In genomic region chr17:57276634-57277121, GRCm38 (mm10) we compare ENCODE assay signal across 8 mouse cellular contexts. TPM values are rescaled to one million over a fixed set of nuclear protein-coding genes. Genes with fewer than 3 reads are reported as not detected.
DNase-seq lines count a peak whose midpoint lies in the region; ATAC-seq and TF ChIP-seq lines count a peak whose summit lies in the region.

No protein-coding gene starts in this region.

- H3K9ac ChIP-seq in intestine, embryonic 16.5 days (ENCODE audit: low read depth, low read length), result peak overlapping the region; percentile 47; the same call in 1 of the 2 replicates
- no peak overlapping the region for H3K9ac ChIP-seq in limb, embryonic 11.5 days (ENCODE audit: low read length)
- H3K9ac ChIP-seq in midbrain, embryonic 13.5 days (replicated peaks), result peak overlapping the region; percentile 34; the same call in 1 of the 2 replicates

- peak; percentile 73; the same call in 1 of the 2 replicates for TF ChIP-seq CTCF in spleen, adult 2 months (IDR thresholded peaks at IDR 0.05; ENCODE audit: extremely low read depth, insufficient read depth, insufficient read length, insufficient replicate concordance)

- peak; percentile 51 for ATAC-seq in intestine, embryonic 16.5 days
- no peak for ATAC-seq in limb, embryonic 11.5 days (ENCODE audit: insufficient number of reproducible peaks, low FRiP score, low TSS enrichment, low read depth)
- ATAC-seq in midbrain, embryonic 13.5 days, result peak; percentile 74

- no peaks in the 10 kb centered on the region for H3K9me3 ChIP-seq in intestine, embryonic 16.5 days (ENCODE audit: control insufficient read depth, low read length)
- H3K9me3 ChIP-seq in limb, embryonic 11.5 days (ENCODE audit: control insufficient read depth, low read length), result no peaks in the 10 kb centered on the region
- H3K9me3 ChIP-seq in midbrain, embryonic 13.5 days, result no peaks in the 10 kb centered on the region

- peak; percentile 72 for DNase-seq in 3134 (ENCODE audit: extremely low read depth, insufficient read length, low spot score)
- DNase-seq in adrenal gland, adult 2 months, result peak; percentile 85
- DNase-seq in embryo, embryonic 11.5 days (ENCODE audit: low read depth, low spot score), result peak; percentile 73
- DNase-seq in gastrocnemius, postnatal 36 days, result peak; percentile 39 to 71
- DNase-seq in limb, embryonic 11.5 days (ENCODE audit: low spot score), result peak; percentile 76
- DNase-seq in spleen, adult 2 months (ENCODE audit: low read depth in 1 of 2, low spot score in 2 of 2), result peak; percentile 67 to 76

- intact Hi-C loops in gastrocnemius, postnatal 36 days (cut with DNase I), result loop anchor here (1.0 to 10.0 kb wide), 5 partner anchors 28 to 512 kb away; partner anchors contain the start of genes Alkbh7, Clpp, Dus3l and Gpr108

- under 1% methylated on average over 20 of the region's 20 CpGs for WGBS in intestine, embryonic 16.5 days
- under 1% methylated on average over 20 of the region's 20 CpGs for WGBS in limb, embryonic 11.5 days
- WGBS in midbrain, embryonic 13.5 days, result under 1% methylated on average over 20 of the region's 20 CpGs
- WGBS in spleen, adult 2 months, result under 1% methylated on average over 20 of the region's 20 CpGs

- peak overlapping the region; percentile 69 for H3K4me2 ChIP-seq in intestine, embryonic 16.5 days (ENCODE audit: low read depth, low read length)
- H3K4me2 ChIP-seq in limb, embryonic 11.5 days (ENCODE audit: low read depth, severe bottlenecking), result peak overlapping the region; percentile 44
- H3K4me2 ChIP-seq in midbrain, embryonic 13.5 days (replicated peaks), result peak overlapping the region; percentile 64

- no peak overlapping the region for H3K27ac ChIP-seq in intestine, embryonic 16.5 days (ENCODE audit: low read length)
- no peak overlapping the region for H3K27ac ChIP-seq in limb, embryonic 11.5 days (replicated peaks; ENCODE audit: low read depth, low read length)
- no peak overlapping the region for H3K27ac ChIP-seq in midbrain, embryonic 13.5 days
- H3K27ac ChIP-seq in spleen, adult 2 months (ENCODE audit: insufficient read depth, low read length), result peak overlapping the region; percentile 74

- H3K4me1 ChIP-seq in intestine, embryonic 16.5 days (ENCODE audit: control insufficient read depth, insufficient read depth, low read length), result peaks cover 5% of the 10 kb centered on the region
- peaks cover 3% of the 10 kb centered on the region; the same call in 1 of the 2 replicates for H3K4me1 ChIP-seq in limb, embryonic 11.5 days (ENCODE audit: control insufficient read depth, insufficient read depth, low read length)
- H3K4me1 ChIP-seq in midbrain, embryonic 13.5 days (replicated peaks), result peaks cover 24% of the 10 kb centered on the region
- peaks cover 23% of the 10 kb centered on the region; the same call in 1 of the 2 replicates for H3K4me1 ChIP-seq in spleen, adult 2 months (ENCODE audit: control insufficient read depth, insufficient read depth, insufficient read length)

- peak overlapping the region; percentile 63 for H3K4me3 ChIP-seq in intestine, embryonic 16.5 days (ENCODE audit: low read length)
- H3K4me3 ChIP-seq in limb, embryonic 11.5 days (ENCODE audit: low read depth, low read length), result peak overlapping the region; percentile 27
- peak overlapping the region; percentile 42 for H3K4me3 ChIP-seq in midbrain, embryonic 13.5 days (replicated peaks)
- peak overlapping the region; percentile 72 for H3K4me3 ChIP-seq in spleen, adult 2 months (ENCODE audit: extremely low read depth, insufficient read depth, insufficient read length)

- no peaks in the 10 kb centered on the region for H3K27me3 ChIP-seq in intestine, embryonic 16.5 days (replicated peaks; ENCODE audit: control insufficient read depth, insufficient read depth, low read length)
- H3K27me3 ChIP-seq in limb, embryonic 11.5 days (ENCODE audit: control insufficient read depth, insufficient read depth, low read length), result peaks cover 25% of the 10 kb centered on the region
- H3K27me3 ChIP-seq in midbrain, embryonic 13.5 days, result peaks cover 57% of the 10 kb centered on the region
- no peaks in the 10 kb centered on the region for H3K27me3 ChIP-seq in spleen, adult 2 months (ENCODE audit: control insufficient read depth, insufficient read depth, low read length)

- TF ChIP-seq POLR2A in spleen, adult 2 months (IDR thresholded peaks at IDR 0.05; ENCODE audit: low read depth, low read length), result no peak

- H3K36me3 ChIP-seq in intestine, embryonic 16.5 days (ENCODE audit: control insufficient read depth, insufficient read depth, low read length), result no peaks in the 10 kb centered on the region
- H3K36me3 ChIP-seq in limb, embryonic 11.5 days (ENCODE audit: control insufficient read depth, insufficient read depth, low read length), result no peaks in the 10 kb centered on the region
- no peaks in the 10 kb centered on the region for H3K36me3 ChIP-seq in midbrain, embryonic 13.5 days
- H3K36me3 ChIP-seq in spleen, adult 2 months (ENCODE audit: control insufficient read depth, insufficient read depth, low read length), result no peaks in the 10 kb centered on the region; the same call in 1 of the 2 replicates

RNA-seq across cellular contexts. Expression of gene Vav1, which starts 2.2 kb away (rescaled TPM):
- total RNA-seq in adrenal gland, adult 2 months (2021), result 1 to 10 TPM; 2.0 to 4.3 TPM
- 1.1 and 1.3 TPM in 2 replicates for polyA plus RNA-seq in adrenal gland, adult 2 months (2012; rRNA removed)
- 1 to 10 TPM in 1 of 2 experiments, under 1 TPM in 1; 0.54 to 1.4 TPM for total RNA-seq in gastrocnemius, postnatal 36 days (2021)
- polyA plus RNA-seq in intestine, embryonic 16.5 days (2015; fragmentation: Nextera tagmentation; extraction: Ambion mirVana), result 2.4 and 2.8 TPM in 2 replicates
- 1.6 and 1.7 TPM in 2 replicates for polyA plus RNA-seq in limb, embryonic 11.5 days (2014; fragmentation: Nextera tagmentation; extraction: Ambion mirVana)
- polyA plus RNA-seq in midbrain, embryonic 13.5 days (2015; fragmentation: Nextera tagmentation; extraction: Ambion mirVana), result 1.2 and 1.3 TPM in 2 replicates
- 51.6 and 53.3 TPM in 2 replicates for polyA plus RNA-seq in spleen, adult 2 months (2012; rRNA removed)

RNA-seq across cellular contexts. Expression of gene Trip10, which starts 27.4 kb away (rescaled TPM):
- total RNA-seq in adrenal gland, adult 2 months (2021), result 10 to 100 TPM; 44.5 to 51.5 TPM
- polyA plus RNA-seq in adrenal gland, adult 2 months (2012; rRNA removed), result 25.2 and 28.2 TPM in 2 replicates
- total RNA-seq in gastrocnemius, postnatal 36 days (2021), result 100 to 1,000 TPM; 142 to 152 TPM
- 46.9 and 47.4 TPM in 2 replicates for polyA plus RNA-seq in intestine, embryonic 16.5 days (2015; fragmentation: Nextera tagmentation; extraction: Ambion mirVana)
- polyA plus RNA-seq in limb, embryonic 11.5 days (2014; fragmentation: Nextera tagmentation; extraction: Ambion mirVana), result 27.8 and 28.4 TPM in 2 replicates
- polyA plus RNA-seq in midbrain, embryonic 13.5 days (2015; fragmentation: Nextera tagmentation; extraction: Ambion mirVana), result 12.3 and 13.7 TPM in 2 replicates
- polyA plus RNA-seq in spleen, adult 2 months (2012; rRNA removed), result 9.8 and 10.5 TPM in 2 replicates

RNA-seq across cellular contexts. Expression of gene Gpr108, which starts 28.4 kb away (rescaled TPM):
- total RNA-seq in adrenal gland, adult 2 months (2021), result 10 to 100 TPM; 85.1 to 89.5 TPM
- 79.7 and 82.5 TPM in 2 replicates for polyA plus RNA-seq in adrenal gland, adult 2 months (2012; rRNA removed)
- 10 to 100 TPM; 20.5 to 22.6 TPM for total RNA-seq in gastrocnemius, postnatal 36 days (2021)
- polyA plus RNA-seq in intestine, embryonic 16.5 days (2015; fragmentation: Nextera tagmentation; extraction: Ambion mirVana), result 34.9 and 37.0 TPM in 2 replicates
- polyA plus RNA-seq in limb, embryonic 11.5 days (2014; fragmentation: Nextera tagmentation; extraction: Ambion mirVana), result 28.2 and 30.8 TPM in 2 replicates
- 19.6 and 20.6 TPM in 2 replicates for polyA plus RNA-seq in midbrain, embryonic 13.5 days (2015; fragmentation: Nextera tagmentation; extraction: Ambion mirVana)
- polyA plus RNA-seq in spleen, adult 2 months (2012; rRNA removed), result 38.5 and 39.0 TPM in 2 replicates

RNA-seq across cellular contexts. Expression of gene C3, which starts 48.7 kb away (rescaled TPM):
- total RNA-seq in adrenal gland, adult 2 months (2021), result 1,000 to 10,000 TPM in 1 of 2 experiments, 100 to 1,000 TPM in 1; 382 to 3,178 TPM
- polyA plus RNA-seq in adrenal gland, adult 2 months (2012; rRNA removed), result 222 and 767 TPM in 2 replicates
- total RNA-seq in gastrocnemius, postnatal 36 days (2021), result 10 to 100 TPM; 11.8 TPM
- polyA plus RNA-seq in intestine, embryonic 16.5 days (2015; fragmentation: Nextera tagmentation; extraction: Ambion mirVana), result 5.0 and 8.2 TPM in 2 replicates
- 0.03 and 0.21 TPM in 2 replicates for polyA plus RNA-seq in limb, embryonic 11.5 days (2014; fragmentation: Nextera tagmentation; extraction: Ambion mirVana)
- 0.34 and 1.1 TPM in 2 replicates for polyA plus RNA-seq in midbrain, embryonic 13.5 days (2015; fragmentation: Nextera tagmentation; extraction: Ambion mirVana)
- polyA plus RNA-seq in spleen, adult 2 months (2012; rRNA removed), result 160 and 170 TPM in 2 replicates

Comparison
In these comparisons a context has a peak if more than half of its experiments do, and no peak if none do; other contexts are left out.
1. RNA of gene Vav1, which starts 2.2 kb away (polyA plus RNA-seq): 51.6 to 53.3 TPM in spleen, adult 2 months; 2.4 to 2.8 TPM in intestine, embryonic 16.5 days, 1.6 to 1.7 TPM in limb, embryonic 11.5 days, 1.2 to 1.3 TPM in midbrain, embryonic 13.5 days and 1.1 to 1.3 TPM in adrenal gland, adult 2 months; every median in the first group is over 10 times any median in the second.
2. Peak in every context shown above with its lines, with median percentiles within 50 percentile points of each other: DNase-seq, H3K4me2 ChIP-seq and H3K4me3 ChIP-seq.